In genomic region chr12:99371500-99371899, GRCm38 (mm10) we compare ENCODE assay signal across 25 mouse cellular contexts.
DNase-seq lines count a peak whose midpoint lies in the region; ATAC-seq and TF ChIP-seq lines count a peak whose summit lies in the region.
"Had no signal": no experiment of that assay in that cellular context is flagged by ENCODE, and none has a peak within 500 bp of the region (broad histone marks: within the 10 kb centered on the region; RNA-seq: fewer than 3 reads in every experiment).

No protein-coding gene starts in this region.

- no peak for TF ChIP-seq POLR2A in kidney, adult 2 months (IDR thresholded peaks at IDR 0.05; ENCODE audit: low read depth, low read length)

- no peak overlapping the region for H3K4me2 ChIP-seq in kidney, embryonic 15.5 days
- no peak overlapping the region for H3K4me2 ChIP-seq in lung, postnatal 0 days (replicated peaks; ENCODE audit: low read depth, low read length)
- H3K4me2 ChIP-seq: embryonic facial prominence, embryonic 12.5 days; embryonic facial prominence, embryonic 15.5 days; heart, embryonic 13.5 days; hindbrain, embryonic 14.5 days had no signal

- TF ChIP-seq CTCF in kidney, adult 2 months (conservative IDR thresholded peaks at IDR 0.05; ENCODE audit: insufficient read depth, insufficient read length, low read depth, low read length), result no peak
- no peak for TF ChIP-seq CTCF in lung, postnatal 0 days (IDR thresholded peaks at IDR 0.05)

- peak; percentile 76 for DNase-seq in kidney, adult 2 months
- no peak for DNase-seq in kidney, adult 18-20 months
- no peak for DNase-seq in kidney, postnatal 10 days
- no peak for DNase-seq in lung, postnatal 0 days (ENCODE audit: low spot score)
- no peak for DNase-seq in lung, postnatal 25 days (ENCODE audit: low spot score)
- no peak for DNase-seq in MN1 (ENCODE audit: low spot score)
- DNase-seq: adrenal gland, adult 2 months; adrenal gland, postnatal 14 days; B cell, adult 2 months; cerebellum, adult 11 months; cerebellum, adult 2 months; cerebellum, adult 9-11 months; forebrain, postnatal 0 days; gastrocnemius, postnatal 36 days; heart, adult 2 months; heart, postnatal 14 days; heart, postnatal 4 days had no signal

- peak; percentile 26; the same call in 1 of the 2 replicates for ATAC-seq in kidney, embryonic 15.5 days (replicated peaks; ENCODE audit: low FRiP score)
- ATAC-seq in lung, postnatal 0 days, result peak; percentile 39
- ATAC-seq: forebrain, embryonic 14.5 days; forebrain, postnatal 0 days had no signal

- no peaks in the 10 kb centered on the region for H3K27me3 ChIP-seq in kidney, adult 2 months (replicated peaks; ENCODE audit: control insufficient read depth, insufficient read depth, low read length)
- no peaks in the 10 kb centered on the region for H3K27me3 ChIP-seq in kidney, embryonic 15.5 days
- H3K27me3 ChIP-seq in lung, postnatal 0 days (replicated peaks; ENCODE audit: insufficient read depth, low read length), result no peaks in the 10 kb centered on the region
- H3K27me3 ChIP-seq: CH12.LX; embryonic facial prominence, embryonic 12.5 days; embryonic facial prominence, embryonic 15.5 days; heart, embryonic 13.5 days had no signal

- peak; percentile 54 for TF ChIP-seq EP300 in lung, postnatal 0 days (IDR thresholded peaks at IDR 0.05)

- no peaks in the 10 kb centered on the region for H3K9me3 ChIP-seq in kidney, embryonic 15.5 days (replicated peaks)
- no peaks in the 10 kb centered on the region for H3K9me3 ChIP-seq in lung, postnatal 0 days (ENCODE audit: low read length)
- H3K9me3 ChIP-seq: embryonic facial prominence, embryonic 12.5 days; embryonic facial prominence, embryonic 15.5 days; heart, embryonic 10.5 days; heart, embryonic 13.5 days had no signal

- H3K4me3 ChIP-seq in kidney, adult 2 months (ENCODE audit: insufficient read depth, low read depth, low read length), result no peak overlapping the region
- no peak overlapping the region for H3K4me3 ChIP-seq in kidney, embryonic 15.5 days (replicated peaks)
- no peak overlapping the region for H3K4me3 ChIP-seq in lung, postnatal 0 days (ENCODE audit: low read depth, low read length)
- H3K4me3 ChIP-seq: embryonic facial prominence, embryonic 12.5 days; embryonic facial prominence, embryonic 15.5 days; heart, adult 2 months; heart, embryonic 10.5 days; heart, embryonic 13.5 days had no signal

- H3K27ac ChIP-seq in kidney, adult 2 months (ENCODE audit: insufficient read depth, low read depth, low read length), result no peak overlapping the region
- H3K27ac ChIP-seq in kidney, embryonic 15.5 days, result no peak overlapping the region
- H3K27ac ChIP-seq in lung, postnatal 0 days (ENCODE audit: low read length), result no peak overlapping the region
- H3K27ac ChIP-seq: embryonic facial prominence, embryonic 12.5 days; embryonic facial prominence, embryonic 15.5 days; heart, adult 2 months; heart, embryonic 10.5 days; heart, embryonic 13.5 days; hindbrain, embryonic 14.5 days had no signal

- no peaks in the 10 kb centered on the region for H3K36me3 ChIP-seq in kidney, adult 2 months (ENCODE audit: control insufficient read depth, insufficient read depth, low read length)
- peaks cover 15% of the 10 kb centered on the region for H3K36me3 ChIP-seq in kidney, embryonic 15.5 days
- H3K36me3 ChIP-seq in lung, postnatal 0 days (ENCODE audit: insufficient read depth, low read length), result no peaks in the 10 kb centered on the region

- 27% methylated on average over 5 of the region's 5 CpGs for WGBS in kidney, adult 2 months
- 25% methylated on average over 5 of the region's 5 CpGs for WGBS in kidney, embryonic 15.5 days
- whole genome bisulfite sequencing in lung, postnatal 0 days, result 33% methylated on average over 5 of the region's 5 CpGs

- H3K4me1 ChIP-seq in kidney, adult 2 months (ENCODE audit: control insufficient read depth, insufficient read depth, low read length), result peaks cover 47% of the 10 kb centered on the region
- H3K4me1 ChIP-seq in kidney, embryonic 15.5 days, result peaks cover 22% of the 10 kb centered on the region
- peaks cover 2% of the 10 kb centered on the region; the same call in 1 of the 2 replicates for H3K4me1 ChIP-seq in lung, postnatal 0 days (ENCODE audit: insufficient read depth, low read depth, low read length)

- H3K9ac ChIP-seq in kidney, embryonic 15.5 days, result no peak overlapping the region
- H3K9ac ChIP-seq in lung, postnatal 0 days (replicated peaks; ENCODE audit: low read depth), result no peak overlapping the region
- H3K9ac ChIP-seq: embryonic facial prominence, embryonic 12.5 days; embryonic facial prominence, embryonic 15.5 days; forebrain, postnatal 0 days; heart, embryonic 13.5 days; hindbrain, embryonic 14.5 days had no signal
